Mouse (Mus musculus) forebrain, embryonic 12.5 days (tissue): ENCODE results near the gene Npffr2. TPM values are rescaled to one million over a fixed set of nuclear protein-coding genes. Genes with fewer than 3 reads are reported as not detected.
"Not testable (repeated sequence)": the region's sequence is repeated elsewhere in the genome, so short reads cannot be mapped to it uniquely, and the experiment has no call there.

Experiments
- ATAC-seq: fragments of 200-750 bp; cut with Nextera tagmentation; 2 replicates; pipeline ENCODE4 v1.8.0; 2017; ENCODE audit warnings: moderate TSS enrichment; ENCODE audit not compliant: low FRiP score
- H3K27ac ChIP-seq: fragments of 300-500 bp; sonication (generic); 2 replicates; pipeline ENCODE4 v1.5.1; 2016; ENCODE audit warnings: mild to moderate bottlenecking
- H3K27me3 ChIP-seq: fragments of 300-500 bp; sonication (generic); 2 replicates; pipeline ENCODE4 v1.6.1; 2016; ENCODE audit warnings: mild to moderate bottlenecking
- H3K36me3 ChIP-seq: fragments of 300-500 bp; sonication (generic); replicated peaks from 2 replicates; pipeline ENCODE4 v1.6.1; 2016; ENCODE audit warnings: mild to moderate bottlenecking
- H3K4me1 ChIP-seq: fragments of 300-500 bp; sonication (generic); 2 replicates; pipeline ENCODE4 v1.6.1; 2016
- H3K4me2 ChIP-seq: fragments of 300-500 bp; sonication (generic); 2 replicates; pipeline ENCODE4 v1.6.1; 2016; ENCODE audit warnings: mild to moderate bottlenecking, moderate library complexity
- H3K4me3 ChIP-seq: fragments of 300-500 bp; sonication (generic); replicated peaks from 2 replicates; pipeline ENCODE4 v1.5.1; 2016; ENCODE audit warnings: mild to moderate bottlenecking
- H3K9ac ChIP-seq: fragments of 300-500 bp; sonication (generic); 2 replicates; pipeline ENCODE4 v1.6.1; 2016; ENCODE audit warnings: mild to moderate bottlenecking
- H3K9me3 ChIP-seq: fragments of 300-500 bp; sonication (generic); 2 replicates; pipeline ENCODE4 v1.6.1; 2016
- WGBS: fragments of 180-500 bp; shearing (Covaris S2); methylation state at CpG from one replicate; pipeline ENCODE4 v1.1.7; 2016; 5-methylcytosine and 5-hydroxymethylcytosine counted together
- polyA plus RNA-seq: library from polyadenylated mRNA; unstranded; fragments of >200 nt; fragmentation: Nextera tagmentation; extraction: Ambion mirVana; gene quantifications from 2 replicates; pipeline ENCODE4 v1.2.1, GENCODE M21; 2016

The Npffr2 gene
- 0.15 TPM in 1 of 2 replicates, not detected in the other for polyA plus RNA-seq

DNA sequence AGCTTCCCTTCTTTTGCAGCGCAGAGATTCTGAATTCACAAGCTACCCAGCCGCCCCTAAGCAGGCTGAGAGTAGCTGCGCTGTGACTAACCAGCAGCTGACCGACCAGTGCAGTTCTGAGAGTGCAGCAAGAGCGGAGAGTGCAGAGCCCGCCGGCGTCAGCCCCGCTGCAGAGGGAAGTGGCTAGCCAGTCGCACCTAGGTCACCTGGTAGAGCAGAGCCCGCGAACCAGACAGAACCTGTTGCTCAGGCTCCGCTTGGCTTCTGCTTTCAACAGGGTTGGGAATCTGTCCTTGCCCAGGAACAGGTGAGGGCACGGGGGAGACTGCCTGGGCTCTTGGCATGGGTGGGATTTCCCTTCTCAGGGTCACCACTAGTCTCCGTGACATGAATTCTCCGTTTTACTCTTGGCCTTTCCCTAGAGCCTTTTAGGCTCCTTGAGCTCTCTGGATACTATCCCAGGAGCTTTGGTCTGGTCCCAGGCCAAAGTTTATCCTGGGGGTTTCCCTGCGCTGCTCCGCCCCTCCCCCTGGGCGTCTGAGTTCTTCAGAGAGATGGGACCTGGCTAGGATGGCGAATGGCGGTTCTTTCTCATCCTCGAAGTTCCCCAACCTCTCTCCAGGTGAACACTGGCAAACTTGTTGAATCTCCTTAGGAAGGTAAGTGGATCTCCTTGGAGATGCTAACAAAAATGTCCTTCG, at the start of gene Npffr2:
TSS of gene Npffr2 (plus strand) at position 552 of the 701 bp plus-strand sequence.
- no peak within 1 kb of the TSS for H3K27ac ChIP-seq
- peaks cover 10% of the 10 kb centered on the region; the same call in 1 of the 2 replicates for H3K27me3 ChIP-seq
- WGBS: 2% methylated on average over 23 of the region's 23 CpGs
- H3K4me1 ChIP-seq: peaks cover 15% of the 10 kb centered on the region
- H3K9ac ChIP-seq: peak within 1 kb of the TSS; percentile 56
- no peaks in the 10 kb centered on the region for H3K9me3 ChIP-seq
- ATAC-seq: peak; percentile 91
- no peaks in the 10 kb centered on the region for H3K36me3 ChIP-seq
- H3K4me2 ChIP-seq: peak within 1 kb of the TSS; percentile 92
- peak within 1 kb of the TSS; percentile 48 for H3K4me3 ChIP-seq

DNA sequence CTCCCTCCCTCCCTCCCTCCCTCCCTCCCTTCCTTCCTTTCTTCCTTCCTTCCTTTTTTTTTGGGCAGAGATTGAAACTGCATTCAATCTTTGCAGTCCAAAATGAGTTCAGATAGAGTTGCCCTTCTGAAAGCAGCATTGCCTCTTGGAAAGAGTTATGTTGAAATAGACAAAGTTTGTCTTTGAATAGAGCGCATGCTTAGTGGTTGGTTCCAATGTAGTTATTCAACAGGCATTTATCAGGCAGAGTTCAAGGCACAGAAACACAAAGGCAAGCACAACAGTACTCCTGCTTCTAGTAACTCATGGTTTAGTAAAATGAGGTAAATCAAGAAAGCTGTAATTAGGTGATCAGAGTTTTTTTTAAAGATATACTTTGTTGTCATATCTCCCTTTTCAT, 34.7 kb upstream of the Npffr2 start:
- Histone ChIP-seq H3K4me3 (no peak overlapping the region), H3K27ac (no peak overlapping the region), H3K9ac (no peak overlapping the region), H3K27me3 (no peaks in the 10 kb centered on the region), H3K36me3 (no peaks in the 10 kb centered on the region), H3K9me3 (no peaks in the 10 kb centered on the region), H3K4me1 (no peaks in the 10 kb centered on the region), H3K4me2 (no peak overlapping the region)
- ATAC-seq: no peak
- 93% methylated on average over 1 of the region's 1 CpGs for WGBS

DNA sequence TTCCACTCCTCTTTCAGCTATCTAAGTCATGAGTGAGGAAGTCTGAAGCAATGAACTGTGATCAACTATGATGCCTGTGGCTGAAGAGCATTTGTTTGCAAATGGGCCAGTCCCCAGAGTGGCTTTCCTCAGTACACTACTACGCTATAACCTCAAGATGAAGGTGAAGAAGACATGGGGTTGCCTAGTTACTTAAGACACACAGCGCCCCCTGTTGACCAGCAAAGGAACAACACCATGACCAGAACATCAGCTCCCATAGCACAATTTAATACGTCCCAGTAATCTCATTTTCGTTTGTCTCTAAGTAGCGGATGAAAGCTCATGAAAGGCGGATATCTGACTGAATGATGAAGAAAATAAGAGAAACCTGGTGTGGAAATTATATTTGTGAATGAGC, 27.0 kb upstream of the Npffr2 start:
- no peak for ATAC-seq
- Histone ChIP-seq H3K27me3 (no peaks in the 10 kb centered on the region), H3K27ac (no peak overlapping the region), H3K36me3 (no peaks in the 10 kb centered on the region), H3K9me3 (no peaks in the 10 kb centered on the region), H3K4me3 (no peak overlapping the region), H3K4me2 (no peak overlapping the region), H3K9ac (no peak overlapping the region), H3K4me1 (no peaks in the 10 kb centered on the region)
- WGBS: 55% methylated on average over 6 of the region's 6 CpGs

DNA sequence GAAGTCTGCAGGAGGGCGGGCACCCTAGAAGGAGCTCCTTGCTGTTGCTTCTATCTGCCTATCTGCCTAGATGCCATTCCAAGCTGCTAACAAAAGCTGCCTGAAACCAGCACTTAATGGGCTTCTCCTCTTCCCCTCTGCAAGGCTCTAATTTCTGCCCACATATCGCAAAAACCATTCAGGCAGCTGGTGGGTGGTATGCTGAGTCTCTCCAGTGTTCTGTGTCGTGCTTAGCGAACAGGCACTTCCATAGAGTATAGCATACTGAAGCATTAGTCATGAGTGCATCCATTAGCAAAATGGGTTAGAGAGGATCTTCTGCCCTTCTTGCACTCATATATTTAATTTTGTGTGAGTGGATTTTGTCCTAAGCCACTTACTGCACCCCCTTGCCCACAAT, 8.6 kb upstream of the Npffr2 start:
- no peak for ATAC-seq

DNA sequence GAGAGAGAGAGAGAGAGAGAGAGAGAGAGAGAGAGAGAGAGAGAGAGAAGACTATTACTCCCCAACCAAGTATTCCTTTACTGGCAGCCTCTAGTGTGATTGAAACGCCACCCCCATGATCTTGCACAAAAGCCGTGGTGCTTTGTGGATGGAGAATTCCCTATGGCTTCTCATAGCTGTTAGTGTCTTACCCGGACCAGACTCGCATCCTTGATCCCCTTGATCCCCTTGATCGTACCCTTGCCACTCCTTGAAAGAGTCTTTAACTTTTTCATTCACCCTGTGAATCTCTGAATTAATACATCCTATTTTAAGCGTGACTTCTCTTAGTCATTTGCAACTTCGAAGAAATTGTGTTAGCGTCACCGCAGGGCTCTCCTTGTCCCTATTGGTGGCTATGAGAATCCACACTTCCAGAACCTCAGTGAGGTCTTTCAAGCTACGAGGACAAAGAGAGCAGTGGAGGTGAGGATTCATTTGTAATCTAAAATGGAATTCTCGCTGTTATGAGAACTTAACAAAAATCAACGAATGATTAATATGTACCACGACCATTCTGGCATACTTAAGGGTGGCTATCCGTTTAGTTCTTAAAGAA, 949 bp upstream of the Npffr2 start:
- peaks cover 10% of the 10 kb centered on the region; the same call in 1 of the 2 replicates for H3K27me3 ChIP-seq
- no peaks in the 10 kb centered on the region for H3K36me3 ChIP-seq
- peak overlapping the region; percentile 48 for H3K4me3 ChIP-seq
- peak; percentile 61; the same call in 1 of the 2 replicates for ATAC-seq
- H3K27ac ChIP-seq: no peak overlapping the region
- no peaks in the 10 kb centered on the region for H3K9me3 ChIP-seq
- 5% methylated on average over 14 of the region's 14 CpGs for WGBS
- peaks cover 15% of the 10 kb centered on the region for H3K4me1 ChIP-seq
- H3K4me2 ChIP-seq: peak overlapping the region; percentile 92
- peak overlapping the region; percentile 56 for H3K9ac ChIP-seq

More for the DNA sequence above, 8.6 kb upstream of the Npffr2 start:
- Histone ChIP-seq H3K9ac (no peak overlapping the region), H3K4me2 (no peak overlapping the region), H3K27me3 (no peaks in the 10 kb centered on the region), H3K9me3 (no peaks in the 10 kb centered on the region), H3K36me3 (no peaks in the 10 kb centered on the region), H3K4me1 (no peaks in the 10 kb centered on the region), H3K4me3 (no peak overlapping the region), H3K27ac (no peak overlapping the region)
- WGBS: 66% methylated on average over 4 of the region's 4 CpGs

DNA sequence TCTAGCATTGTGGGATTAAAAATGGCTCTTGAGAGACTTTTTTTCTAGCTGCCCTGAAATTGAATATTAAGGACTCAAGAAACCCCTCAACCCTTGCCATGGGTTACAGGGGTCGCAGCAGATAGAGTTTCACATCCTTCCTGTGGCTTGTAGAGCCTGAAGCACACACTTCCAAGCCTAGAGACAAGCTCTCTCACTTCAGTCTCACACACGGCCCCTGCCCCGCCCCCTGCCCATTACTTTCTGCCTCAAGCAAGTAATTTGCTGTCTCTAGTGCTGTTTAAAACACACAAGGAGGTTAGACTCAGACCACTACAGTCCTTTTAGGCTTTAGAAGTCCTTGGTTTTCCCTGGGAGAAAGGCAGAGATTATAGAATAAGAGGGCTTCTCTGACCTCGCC, 1.7 kb downstream of the Npffr2 start:
- Histone ChIP-seq H3K27ac (no peak overlapping the region), H3K27me3 (peaks cover 10% of the 10 kb centered on the region; the same call in 1 of the 2 replicates), H3K36me3 (no peaks in the 10 kb centered on the region), H3K9ac (no peak overlapping the region), H3K4me1 (peaks cover 15% of the 10 kb centered on the region), H3K4me3 (no peak overlapping the region), H3K9me3 (no peaks in the 10 kb centered on the region), H3K4me2 (no peak overlapping the region)
- WGBS: 36% methylated on average over 4 of the region's 4 CpGs
- ATAC-seq: no peak

DNA sequence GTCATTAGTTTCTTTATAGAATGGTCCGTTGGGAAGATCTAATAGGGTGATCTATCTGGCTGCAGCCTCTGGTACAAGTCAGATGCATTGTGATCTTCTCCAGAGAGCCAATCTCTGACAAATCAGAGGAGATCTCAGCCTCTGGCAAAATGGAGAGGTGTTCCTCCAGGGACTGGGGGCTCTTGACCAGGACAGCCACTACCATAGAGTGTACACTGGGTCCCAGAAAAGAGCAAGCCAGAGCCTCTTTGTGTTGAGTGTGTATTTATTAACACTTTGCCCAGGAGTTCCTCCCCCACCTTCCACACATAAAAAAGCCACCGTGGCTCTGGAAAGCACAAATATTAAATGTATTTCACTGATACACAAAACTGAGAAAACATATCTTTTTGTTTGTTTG, 2.2 kb downstream of the Npffr2 start:
- whole genome bisulfite sequencing: 55% methylated on average over 2 of the region's 2 CpGs
- Histone ChIP-seq H3K27ac (no peak overlapping the region), H3K4me2 (no peak overlapping the region), H3K9me3 (no peaks in the 10 kb centered on the region), H3K4me3 (no peak overlapping the region), H3K4me1 (peaks cover 15% of the 10 kb centered on the region), H3K36me3 (no peaks in the 10 kb centered on the region), H3K9ac (no peak overlapping the region), H3K27me3 (peaks cover 10% of the 10 kb centered on the region; the same call in 1 of the 2 replicates)
- ATAC-seq: no peak

DNA sequence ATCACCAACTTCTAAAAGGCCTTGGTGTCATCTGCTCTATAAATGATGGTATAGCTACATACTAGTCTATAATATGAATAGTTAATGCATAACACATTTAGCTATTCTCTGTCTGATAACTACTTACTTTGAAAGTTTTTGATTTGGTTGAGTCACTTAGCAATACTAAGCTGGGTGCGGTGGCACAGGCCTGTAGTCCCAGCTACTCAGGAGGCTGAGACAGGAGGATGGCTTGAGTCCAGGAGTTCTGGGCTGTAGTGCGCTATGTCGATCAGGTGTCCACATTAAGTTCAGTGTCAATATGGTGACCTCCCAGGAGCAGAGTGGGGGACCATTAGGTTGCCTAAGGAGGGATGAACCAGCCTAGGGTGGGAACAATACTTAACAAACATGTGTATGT, 8.8 kb downstream of the Npffr2 start:
- no peaks in the 10 kb centered on the region for H3K36me3 ChIP-seq
- no peaks in the 10 kb centered on the region for H3K4me1 ChIP-seq
- H3K4me3 ChIP-seq: no peak overlapping the region
- no peak overlapping the region for H3K4me2 ChIP-seq
- 93% methylated on average over 3 of the region's 3 CpGs for WGBS
- no peak overlapping the region for H3K27ac ChIP-seq
- no peaks in the 10 kb centered on the region for H3K9me3 ChIP-seq
- H3K9ac ChIP-seq: no peak overlapping the region
- ATAC-seq: no peak
- no peaks in the 10 kb centered on the region for H3K27me3 ChIP-seq

DNA sequence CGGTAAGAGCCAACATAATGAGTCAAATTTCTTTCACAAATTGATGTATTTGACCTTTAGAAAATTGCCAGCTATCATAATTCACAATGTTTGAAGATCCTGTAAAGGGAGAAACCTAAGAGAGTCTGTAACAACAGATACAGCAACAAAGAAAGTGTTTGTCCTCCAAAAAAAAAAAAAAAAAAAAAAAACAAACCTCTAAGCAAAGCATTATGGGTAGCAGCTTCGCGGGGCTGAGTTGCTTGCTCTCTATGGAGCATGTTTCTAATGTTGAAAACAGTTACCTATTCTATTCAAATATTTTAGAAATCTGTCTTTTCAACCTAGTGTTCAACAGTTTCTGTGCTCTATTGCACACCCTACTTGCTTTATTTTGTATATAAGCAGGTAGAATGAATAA, 15.2 kb downstream of the Npffr2 start:
- ATAC-seq: no peak
- Histone ChIP-seq H3K27me3 (no peaks in the 10 kb centered on the region), H3K4me2 (no peak overlapping the region), H3K9me3 (no peaks in the 10 kb centered on the region), H3K4me3 (no peak overlapping the region), H3K9ac (no peak overlapping the region), H3K27ac (no peak overlapping the region), H3K36me3 (no peaks in the 10 kb centered on the region), H3K4me1 (no peaks in the 10 kb centered on the region)
- WGBS: 91% methylated on average over 3 of the region's 3 CpGs

DNA sequence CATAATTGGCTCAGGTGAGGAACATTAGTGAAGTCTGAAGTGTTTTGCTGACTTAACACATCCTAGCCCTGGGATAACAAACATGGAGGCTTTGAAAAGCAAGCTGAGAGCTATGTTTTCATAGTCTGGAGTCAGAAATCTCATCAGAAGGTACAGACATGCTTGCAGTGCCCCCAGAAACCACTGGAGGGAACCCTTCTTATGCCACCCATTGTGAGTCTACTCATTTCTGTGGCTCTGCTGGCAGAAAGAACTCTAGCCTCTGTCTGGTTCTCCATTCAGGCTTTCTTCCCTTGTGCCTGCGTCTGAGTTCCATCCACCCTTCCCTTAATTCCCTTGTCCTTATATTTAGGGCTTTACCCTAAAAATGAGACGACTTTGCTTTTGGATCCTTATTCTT, 16.2 kb downstream of the Npffr2 start:
- H3K9me3 ChIP-seq: no peaks in the 10 kb centered on the region
- H3K36me3 ChIP-seq: no peaks in the 10 kb centered on the region
- no peak overlapping the region for H3K9ac ChIP-seq
- H3K27me3 ChIP-seq: no peaks in the 10 kb centered on the region
- no peak overlapping the region for H3K4me2 ChIP-seq
- no peak overlapping the region for H3K27ac ChIP-seq
- 33% methylated on average over 2 of the region's 2 CpGs for WGBS
- peak; percentile 74; the same call in 1 of the 2 replicates for ATAC-seq
- H3K4me3 ChIP-seq: no peak overlapping the region
- H3K4me1 ChIP-seq: no peaks in the 10 kb centered on the region

DNA sequence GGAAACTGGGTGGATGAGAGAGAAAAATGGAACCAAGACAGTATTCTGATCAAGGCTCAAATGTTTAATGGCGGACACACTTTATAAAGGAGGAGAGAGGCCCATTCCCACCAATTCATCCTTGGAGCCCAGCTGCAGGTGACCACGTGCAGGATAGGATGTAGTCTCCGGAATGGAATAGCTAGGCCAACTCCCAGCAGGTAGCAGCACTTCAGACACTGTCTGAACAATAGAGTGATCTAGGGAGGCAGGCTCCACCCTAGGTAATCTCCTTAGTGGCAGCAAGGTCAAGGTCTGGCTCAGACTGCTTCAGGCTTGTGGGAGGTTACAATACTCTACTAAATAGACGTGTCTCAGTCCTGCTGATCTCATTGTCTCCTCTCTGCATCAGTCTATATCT, 31.9 kb downstream of the Npffr2 start:
- 36% methylated on average over 4 of the region's 4 CpGs for WGBS
- not testable (repeated sequence) for H3K27me3 ChIP-seq, H3K4me3 ChIP-seq

DNA sequence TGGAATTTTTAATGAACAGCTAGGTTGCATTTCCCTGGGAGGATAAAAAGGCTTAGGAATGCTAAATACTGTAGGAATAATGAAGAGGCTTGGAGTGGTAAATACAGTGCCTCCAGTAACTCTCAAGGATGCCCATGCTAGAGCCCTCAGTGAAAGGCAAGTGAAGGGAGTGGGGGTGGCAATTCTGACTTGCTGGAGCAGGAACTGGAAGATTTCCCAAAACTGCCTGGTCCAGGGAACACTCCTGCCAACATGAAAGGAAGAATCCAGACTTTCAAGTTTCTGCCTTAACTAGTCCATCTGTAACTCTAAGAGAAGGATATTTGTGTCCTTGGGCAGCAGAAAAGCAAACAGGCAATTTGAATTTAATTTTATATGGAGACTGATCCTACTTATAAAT, 34.2 kb downstream of the Npffr2 start:
- no peaks in the 10 kb centered on the region for H3K27me3 ChIP-seq
- no peak for ATAC-seq
- no peak overlapping the region for H3K4me3 ChIP-seq

More for the DNA sequence above, 31.9 kb downstream of the Npffr2 start:
- not testable (repeated sequence) for H3K4me2 ChIP-seq, ATAC-seq, H3K9me3 ChIP-seq, H3K27ac ChIP-seq, H3K9ac ChIP-seq, H3K36me3 ChIP-seq, H3K4me1 ChIP-seq

DNA sequence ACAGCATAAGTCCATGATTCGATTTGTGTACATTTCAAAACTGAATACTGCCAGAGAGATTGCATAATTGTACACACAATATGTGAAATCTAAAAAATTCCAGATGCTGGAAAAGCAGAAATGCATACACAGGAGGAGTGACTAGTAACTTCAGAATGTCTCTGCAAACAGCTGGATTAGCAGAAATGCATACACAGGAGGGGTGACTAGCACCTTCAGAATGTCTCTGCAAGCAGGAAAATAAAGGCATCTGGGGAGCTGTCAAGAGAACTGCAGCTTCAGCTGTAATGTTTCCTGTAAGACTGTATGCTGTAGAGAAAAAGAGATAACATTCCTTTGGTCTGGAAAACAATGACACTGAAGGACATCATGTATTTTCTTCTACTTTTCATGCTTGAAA, 51.4 kb downstream of the Npffr2 start:
- no peak overlapping the region for H3K9ac ChIP-seq
- no peak overlapping the region for H3K4me3 ChIP-seq
- no peak overlapping the region for H3K4me2 ChIP-seq
- ATAC-seq: no peak
- H3K9me3 ChIP-seq: no peaks in the 10 kb centered on the region
- no peak overlapping the region for H3K27ac ChIP-seq
- no peaks in the 10 kb centered on the region for H3K4me1 ChIP-seq
- H3K27me3 ChIP-seq: no peaks in the 10 kb centered on the region
- H3K36me3 ChIP-seq: no peaks in the 10 kb centered on the region
- 85% methylated on average over 1 of the region's 1 CpGs for WGBS

More for the DNA sequence above, 34.2 kb downstream of the Npffr2 start:
- Histone ChIP-seq H3K4me2 (no peak overlapping the region), H3K4me1 (no peaks in the 10 kb centered on the region), H3K9me3 (no peaks in the 10 kb centered on the region), H3K36me3 (no peaks in the 10 kb centered on the region), H3K9ac (no peak overlapping the region), H3K27ac (no peak overlapping the region)
